Mouse (Mus musculus): Measurements from ENCODE around the gene Srd5a3.
"Not testable (repeated sequence)": the region's sequence is repeated elsewhere in the genome, so short reads cannot be mapped to it uniquely, and the experiment has no call there.

Srd5a3 gene

DNA sequence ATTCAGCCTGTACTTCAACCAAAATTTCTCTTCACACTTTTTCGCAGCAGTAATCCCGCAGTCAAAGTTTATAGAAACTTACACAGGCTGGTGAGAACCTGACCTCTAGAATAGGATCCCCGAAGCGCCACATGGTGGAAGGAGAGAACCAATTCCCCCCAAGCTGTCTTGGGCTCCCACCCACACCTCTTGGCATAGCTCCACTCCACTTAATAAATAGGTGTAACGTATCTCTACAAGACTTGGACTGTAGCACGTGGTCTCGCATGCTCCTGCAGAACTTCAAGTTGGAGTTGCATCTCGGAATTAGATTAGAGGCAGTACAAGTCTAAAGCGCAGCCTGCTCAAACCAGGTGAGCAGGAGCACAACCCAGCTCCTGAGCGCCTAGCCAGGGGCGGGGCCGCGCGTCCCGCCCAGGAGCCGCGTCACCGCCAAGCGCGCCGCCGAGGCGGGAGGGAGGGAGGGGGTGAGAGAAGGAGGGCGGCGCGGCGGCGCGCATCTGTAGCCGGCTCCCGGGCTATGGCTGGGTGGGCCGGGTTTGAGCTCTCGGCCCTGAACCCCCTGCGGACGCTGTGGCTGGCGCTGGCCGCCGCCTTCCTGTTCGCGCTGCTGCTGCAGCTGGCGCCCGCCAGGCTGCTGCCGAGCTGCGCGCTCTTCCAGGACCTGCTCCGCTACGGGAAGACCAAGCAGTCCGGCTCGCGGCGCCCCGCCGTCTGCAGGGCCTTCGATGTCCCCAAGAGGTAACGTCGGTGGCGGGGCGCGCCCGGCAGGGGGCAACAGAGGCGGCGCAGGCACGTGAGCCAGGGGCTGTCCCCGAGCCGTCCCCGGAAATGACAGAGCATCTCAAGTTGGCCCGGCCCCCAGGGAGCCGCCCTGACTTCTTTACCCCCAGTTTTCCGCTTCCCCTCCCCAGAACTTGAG is at the start of gene Srd5a3:
Gene Srd5a3 (plus strand): TSS at position 464 of the 922 bp plus-strand sequence.
- peak; percentile 99 for DNase-seq

DNA sequence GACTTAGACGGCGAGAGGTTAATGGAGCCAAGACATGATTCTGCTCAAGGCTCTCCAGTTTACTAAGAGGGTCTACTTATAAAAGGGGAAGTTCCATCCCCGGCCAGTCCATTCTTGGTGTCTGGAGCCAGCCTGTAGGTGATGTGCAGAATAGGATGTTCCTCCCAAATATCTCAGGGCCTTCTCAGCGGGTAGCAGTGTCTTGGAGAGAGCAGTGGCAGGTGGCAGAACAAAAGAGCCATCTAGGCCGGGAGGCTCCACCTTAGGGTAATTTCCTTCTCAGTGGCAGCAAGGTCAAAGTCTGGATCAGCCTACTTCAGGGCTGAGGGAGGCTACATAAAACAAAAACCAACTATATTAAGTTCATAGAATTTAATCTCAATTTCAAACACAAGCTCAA is 36.3 kb upstream of the Srd5a3 start:
- not testable (repeated sequence) for DNase-seq

GRCm38 (mm10) chr5:76107306-76107705 is 32.8 kb upstream of the Srd5a3 start:
- DNase-seq: no peak

DNA sequence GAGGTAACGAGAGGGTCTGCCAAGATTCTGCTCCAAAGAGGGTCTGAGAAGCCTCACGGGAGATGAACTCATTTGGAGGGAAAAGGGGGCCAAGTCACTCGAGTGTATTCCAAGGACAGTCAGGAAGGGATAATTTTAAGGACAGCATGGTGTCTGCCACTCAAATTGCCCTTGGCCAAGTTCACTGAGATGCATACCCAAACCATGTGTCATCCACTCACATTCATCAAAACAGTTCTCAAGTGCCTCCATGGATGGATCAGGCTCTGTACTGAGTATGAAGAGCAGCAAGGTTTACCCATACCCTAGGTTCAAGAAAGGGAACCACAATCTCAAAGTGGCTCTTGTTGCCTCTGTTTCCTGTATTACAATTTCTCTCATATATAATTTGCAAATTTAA is 31.6 kb upstream of the Srd5a3 start:
- no peak for DNase-seq

- no peak for DNase-seq
Observed at GRCm38 (mm10) chr5:76111173-76111572, 28.9 kb upstream of the Srd5a3 start.

DNA sequence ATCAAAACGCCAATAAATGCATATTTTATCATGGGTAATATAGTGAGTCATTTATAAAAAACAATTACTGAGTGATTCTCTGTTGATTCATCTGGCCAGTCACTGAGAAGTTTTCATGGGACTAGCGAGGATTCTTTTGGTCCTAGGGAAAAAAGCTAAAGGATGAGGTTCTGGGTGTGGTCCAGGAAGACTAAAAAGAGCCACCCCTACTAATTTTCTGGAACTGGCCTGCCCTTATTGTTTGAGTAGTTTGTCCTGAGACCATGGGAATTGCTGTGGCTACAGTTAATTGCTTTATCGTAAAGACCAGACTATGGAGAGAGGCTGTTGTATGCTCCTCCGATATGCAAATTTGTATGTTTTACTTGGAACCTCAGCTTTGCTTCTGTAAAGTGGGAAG is 28.1 kb upstream of the Srd5a3 start:
- DNase-seq: no peak

- no peak for DNase-seq
Observed at GRCm38 (mm10) chr5:76115436-76116041, 24.5 kb upstream of the Srd5a3 start.

GRCm38 (mm10) chr5:76118441-76118840 is 21.6 kb upstream of the Srd5a3 start:
- DNase-seq: peak; percentile 79

DNA sequence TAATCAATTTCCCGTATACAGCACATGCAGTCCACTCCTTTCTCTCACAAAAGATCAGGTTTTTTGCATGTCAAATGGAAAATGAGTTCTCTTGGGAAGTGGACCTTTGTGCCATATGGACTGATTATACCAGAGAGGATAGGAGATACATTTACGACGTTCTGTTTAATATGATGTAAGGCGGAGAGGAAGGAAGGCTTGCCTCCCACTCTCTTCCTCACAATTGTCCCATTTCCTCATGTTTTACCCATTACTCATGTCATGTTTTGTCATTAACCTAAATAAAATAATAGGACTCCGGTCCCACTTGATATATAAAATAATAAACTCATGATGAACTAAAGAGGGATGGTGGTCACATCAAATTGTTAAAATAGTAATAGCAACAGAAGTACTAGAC is 19.4 kb upstream of the Srd5a3 start:
- DNase-seq: no peak

GRCm38 (mm10) chr5:76127584-76128316 is 12.3 kb upstream of the Srd5a3 start:
- peak; percentile 38 for DNase-seq

DNA sequence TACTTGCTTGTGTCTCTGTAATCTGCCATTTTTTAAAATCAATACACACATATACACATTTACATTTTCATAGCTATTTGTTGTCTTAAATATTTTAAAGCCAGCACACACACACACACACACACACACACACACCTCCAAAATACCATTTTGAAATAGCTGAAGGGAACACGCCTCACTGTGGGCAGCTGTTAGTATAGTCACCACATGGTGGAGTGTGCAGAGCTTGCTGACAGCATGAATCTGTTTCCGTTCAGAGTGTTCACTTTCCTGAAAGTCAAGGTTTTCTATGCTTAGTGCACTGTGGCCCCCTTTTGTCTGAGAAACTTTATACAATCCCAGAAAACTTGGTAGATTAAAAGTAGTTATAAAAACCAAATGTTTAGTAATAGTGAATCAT is 9.8 kb upstream of the Srd5a3 start:
- DNase-seq: no peak

GRCm38 (mm10) chr5:76131990-76132389 is 8.1 kb upstream of the Srd5a3 start:
- no peak for DNase-seq

- DNase-seq: peak; percentile 62
Observed at GRCm38 (mm10) chr5:76135644-76136043, 4.4 kb upstream of the Srd5a3 start.

GRCm38 (mm10) chr5:76136271-76136670 is 3.8 kb upstream of the Srd5a3 start:
- no peak for DNase-seq

DNA sequence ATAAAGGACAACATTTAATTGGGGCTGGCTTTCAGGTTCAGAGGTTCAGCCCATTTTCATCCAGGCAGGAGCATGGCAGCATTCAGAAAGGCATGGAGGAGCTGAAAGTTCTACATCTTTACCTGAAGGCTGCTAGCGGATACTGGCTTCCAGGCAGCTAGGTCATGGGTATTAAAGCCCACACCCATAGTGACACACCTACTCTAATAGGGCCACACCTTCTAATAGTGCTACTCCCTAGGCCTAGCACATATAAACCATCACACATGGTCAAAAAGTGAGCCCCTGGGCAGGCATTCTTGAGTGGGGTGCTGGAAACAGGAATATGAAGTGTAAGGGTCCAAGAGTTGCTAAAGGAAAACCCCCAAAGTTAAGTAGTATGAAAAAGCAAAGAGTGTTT is 2.5 kb upstream of the Srd5a3 start:
- no peak for DNase-seq

DNA sequence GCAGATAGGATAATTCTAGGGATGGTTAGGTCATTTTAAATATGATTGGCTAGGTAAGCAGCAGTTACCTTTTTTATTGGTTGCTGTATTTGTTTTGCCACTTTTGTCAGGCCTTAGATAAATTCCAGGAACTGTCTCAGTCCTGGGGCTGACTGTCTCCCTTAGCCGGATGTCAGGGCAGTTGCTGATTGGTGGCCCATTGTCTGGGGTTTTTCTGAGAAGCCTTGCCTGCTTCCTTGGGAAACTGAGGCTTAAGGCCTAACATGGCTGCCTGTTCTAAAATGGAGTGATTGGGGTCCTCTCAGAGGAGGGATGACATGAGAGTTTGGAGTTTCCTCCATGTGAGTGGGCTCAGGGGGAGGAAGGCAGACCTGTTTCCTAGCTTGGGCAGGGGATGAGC is 2.0 kb upstream of the Srd5a3 start:
- no peak for DNase-seq

GRCm38 (mm10) chr5:76138512-76138911 is 1.6 kb upstream of the Srd5a3 start:
- DNase-seq: no peak

DNA sequence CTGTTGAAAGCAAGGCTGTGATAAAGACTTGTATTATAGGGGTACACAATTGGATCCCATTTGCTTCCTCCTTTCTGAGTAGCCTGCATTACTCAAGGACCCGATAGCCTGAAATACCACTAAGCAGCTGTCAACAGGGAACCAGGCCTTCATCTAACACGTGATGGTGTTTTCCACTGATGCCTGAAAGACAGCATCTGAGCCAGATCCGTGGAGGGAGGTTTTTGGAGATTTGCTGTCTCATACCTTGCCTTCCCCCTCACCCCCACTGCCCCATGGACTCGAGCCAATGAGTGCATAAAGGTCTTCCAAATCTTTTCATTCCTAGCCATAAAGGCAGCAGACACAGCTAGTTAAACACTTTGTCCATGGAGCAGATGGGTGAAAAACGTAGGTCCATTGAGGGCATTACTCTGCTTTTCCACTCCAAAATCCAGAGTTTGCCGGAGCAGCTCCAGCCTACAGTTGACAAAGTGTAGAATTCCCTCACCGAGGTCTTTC is 850 bp upstream of the Srd5a3 start:
- DNase-seq: peak; percentile 42

DNA sequence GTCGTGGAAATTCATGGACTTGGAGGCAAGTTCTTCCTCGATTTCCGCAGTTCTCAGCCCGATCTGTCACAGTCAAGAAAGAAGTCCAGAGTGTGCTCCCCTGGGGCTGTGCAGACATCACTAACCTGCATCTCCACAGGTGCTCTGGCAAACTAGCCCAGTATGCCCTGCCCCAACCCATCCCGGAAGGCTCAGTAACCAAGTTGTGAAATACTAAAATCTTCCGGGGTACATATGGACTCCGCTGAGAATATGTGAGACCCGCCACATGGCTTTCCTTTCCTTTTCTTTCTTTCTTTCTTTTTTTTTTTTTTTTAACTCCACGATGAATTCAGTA is 627 bp downstream of the Srd5a3 start:
- DNase-seq: no peak

DNA sequence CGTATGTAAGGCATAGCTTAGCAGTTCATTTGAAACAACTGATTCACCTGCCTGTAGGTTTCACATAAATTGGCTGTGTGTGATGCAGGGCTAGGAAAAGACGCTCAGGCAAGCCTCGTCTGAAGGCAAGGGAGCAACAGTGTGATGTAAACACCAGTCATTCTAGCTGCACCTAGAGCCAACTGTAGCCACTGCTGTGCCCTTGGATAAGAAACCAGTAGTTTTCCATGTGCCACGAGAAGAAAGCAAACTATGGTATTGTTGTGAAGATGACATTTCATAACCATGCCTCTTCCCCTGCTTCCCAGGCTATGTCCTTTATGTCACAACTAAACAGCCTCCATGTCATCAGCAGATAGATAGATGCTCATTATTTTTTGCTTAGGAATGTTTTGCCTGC is 3.3 kb downstream of the Srd5a3 start:
- no peak for DNase-seq

DNA sequence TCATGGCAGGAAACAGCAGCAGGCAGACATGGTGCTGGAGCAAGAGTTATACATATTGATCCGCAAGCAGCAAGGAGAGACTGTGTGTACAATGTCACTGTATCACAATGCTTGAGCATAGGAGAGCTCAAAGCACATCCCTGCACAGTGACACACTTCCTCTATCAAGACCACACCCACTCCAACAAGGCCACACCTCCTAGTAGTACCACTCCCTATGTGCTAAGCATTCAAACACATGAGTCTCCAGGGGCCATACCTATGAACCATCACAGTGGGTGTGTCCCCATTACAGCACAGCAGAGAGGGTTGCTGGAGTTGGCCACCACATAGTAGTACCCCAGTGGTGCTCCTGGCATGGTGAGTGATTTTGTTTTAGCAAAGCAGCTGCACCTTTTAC is 6.3 kb downstream of the Srd5a3 start:
- no peak for DNase-seq

DNA sequence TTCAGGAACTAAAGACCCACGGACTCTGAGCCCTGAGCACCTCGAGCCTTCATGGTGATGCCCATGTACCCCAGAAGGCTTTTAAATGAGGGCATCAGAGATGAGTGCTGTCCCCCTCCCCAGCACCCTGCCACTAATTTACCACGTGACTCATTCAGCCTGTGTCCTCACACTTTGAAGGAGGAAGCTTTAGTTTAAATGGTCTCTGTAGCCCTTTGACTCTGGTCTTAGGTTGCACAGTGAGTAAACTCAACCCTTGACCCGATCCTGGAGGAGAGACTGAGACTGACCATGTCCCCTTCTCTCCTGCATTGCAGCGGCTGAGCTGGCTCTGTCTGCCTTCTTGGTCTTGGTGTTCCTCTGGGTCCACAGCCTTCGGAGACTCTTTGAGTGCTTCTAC is 9.4 kb downstream of the Srd5a3 start:
- DNase-seq: no peak

- DNase-seq: no peak
Observed at GRCm38 (mm10) chr5:76152956-76153355, 12.9 kb downstream of the Srd5a3 start.

GRCm38 (mm10) chr5:76153430-76153829 is 13.4 kb downstream of the Srd5a3 start:
- DNase-seq: no peak

Data from lung, postnatal 10 days (tissue).